Mouse (Mus musculus): Measurements from ENCODE around the gene Anapc16. TPM values are rescaled to one million over a fixed set of nuclear protein-coding genes. Genes with fewer than 3 reads are reported as not detected.

Anapc16 gene
- total and polyA plus RNA-seq, 3 experiments, result 53.7 to 61.5 TPM; not detected in 1

DNA sequence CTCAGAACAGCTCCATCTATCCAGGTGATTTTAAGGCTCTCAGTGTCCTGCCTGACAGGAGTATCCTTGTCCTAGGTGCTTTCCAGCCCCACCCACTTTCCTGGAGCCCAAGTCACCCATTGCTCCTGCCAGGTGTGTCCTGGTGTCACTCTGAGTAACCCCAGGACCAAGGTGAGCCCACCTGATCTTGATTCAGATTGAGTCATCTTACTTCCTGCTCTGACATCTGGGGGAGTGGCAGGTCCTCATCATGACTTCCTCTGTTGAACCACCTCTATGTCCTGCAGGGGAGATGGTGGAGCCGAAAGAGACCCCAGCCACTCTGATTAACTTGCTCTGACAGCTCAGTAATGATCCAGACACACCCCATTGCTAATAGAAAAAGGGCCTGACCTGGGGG, 63.9 kb downstream of the Anapc16 start:
- Histone ChIP-seq H3K4me1 (ENCODE audit: control insufficient read depth in 1 of 2, insufficient read depth in 2 of 2, low read length in 2 of 2) (peaks cover 3 to 17% of the 10 kb centered on the region in 2 experiments), H3K79me2 (ENCODE audit: control insufficient read depth, insufficient read depth, low read length, poor library complexity) (no peaks in the 10 kb centered on the region), H3K4me3 (ENCODE audit: control insufficient read depth in 1 of 2, insufficient read depth in 1 of 2, low read depth in 2 of 2, low read length in 2 of 2) (no peak overlapping the region), H3K27me3 (ENCODE audit: control insufficient read depth in 1 of 2, insufficient read depth in 2 of 2, low read length in 2 of 2) (no peaks in the 10 kb centered on the region), H3K36me3 (ENCODE audit: control insufficient read depth in 1 of 2, insufficient read depth in 2 of 2, low read length in 2 of 2) (peaks cover 0 to 10% of the 10 kb centered on the region in 2 experiments; a peak in 2 of 4 replicates), H3K9ac (ENCODE audit: control insufficient read depth, low read depth, low read length, poor library complexity, severe bottlenecking) (no peak overlapping the region), H3K9me3 (replicated peaks; ENCODE audit: insufficient read depth, low read length) (no peaks in the 10 kb centered on the region), H3K27ac (ENCODE audit: control insufficient read depth, low read depth, low read length) (no peak overlapping the region)
- TF ChIP-seq ZNF384 (IDR thresholded peaks at IDR 0.05; ENCODE audit: low read depth, low read length) (no peak), TBP (IDR thresholded peaks at IDR 0.05; ENCODE audit: low read depth, low read length) (no peak), USF2 (IDR thresholded peaks at IDR 0.05; ENCODE audit: borderline replicate concordance in 1 of 2, insufficient read depth in 1 of 2, low read depth in 1 of 2, low read length in 2 of 2) (no peak), MAFK (IDR thresholded peaks at IDR 0.05; ENCODE audit: borderline replicate concordance, low read depth, low read length) (no peak)
- no peak for DNase-seq (ENCODE audit: low read depth, low spot score)

GRCm38 (mm10) chr10:59938662-59939061, 64.3 kb downstream of the Anapc16 start:
- Histone ChIP-seq H3K27ac (ENCODE audit: control insufficient read depth, low read depth, low read length) (no peak overlapping the region), H3K36me3 (ENCODE audit: control insufficient read depth in 1 of 2, insufficient read depth in 2 of 2, low read length in 2 of 2) (peaks cover 0 to 10% of the 10 kb centered on the region in 2 experiments; a peak in 2 of 4 replicates), H3K9ac (ENCODE audit: control insufficient read depth, low read depth, low read length, poor library complexity, severe bottlenecking) (no peak overlapping the region), H3K79me2 (ENCODE audit: control insufficient read depth, insufficient read depth, low read length, poor library complexity) (no peaks in the 10 kb centered on the region), H3K4me1 (ENCODE audit: control insufficient read depth in 1 of 2, insufficient read depth in 2 of 2, low read length in 2 of 2) (peaks cover 3 to 17% of the 10 kb centered on the region in 2 experiments), H3K27me3 (ENCODE audit: control insufficient read depth in 1 of 2, insufficient read depth in 2 of 2, low read length in 2 of 2) (no peaks in the 10 kb centered on the region), H3K4me3 (ENCODE audit: control insufficient read depth in 1 of 2, insufficient read depth in 1 of 2, low read depth in 2 of 2, low read length in 2 of 2) (no peak overlapping the region), H3K9me3 (replicated peaks; ENCODE audit: insufficient read depth, low read length) (no peaks in the 10 kb centered on the region)
- DNase-seq (ENCODE audit: low read depth, low spot score), result no peak
- TF ChIP-seq MAZ (IDR thresholded peaks at IDR 0.05; ENCODE audit: low read depth, low read length), result no peak
- TF ChIP-seq HCFC1 (IDR thresholded peaks at IDR 0.05; ENCODE audit: low read depth, low read length), result no peak
- no peak for TF ChIP-seq MEF2A (IDR thresholded peaks at IDR 0.05; ENCODE audit: extremely low read depth, insufficient replicate concordance, low read depth, low read length, poor library complexity, severe bottlenecking)
- TF ChIP-seq MYC (IDR thresholded peaks at IDR 0.05; ENCODE audit: low read depth, low read length), result no peak
- TF ChIP-seq BHLHE40 (IDR thresholded peaks at IDR 0.05; ENCODE audit: borderline replicate concordance, low read depth, low read length), result no peak
- TF ChIP-seq SMC3 (IDR thresholded peaks at IDR 0.05; ENCODE audit: low read depth, low read length), result no peak
- no peak for TF ChIP-seq MAX (IDR thresholded peaks at IDR 0.05; ENCODE audit: low read length)
- TF ChIP-seq RCOR1 (IDR thresholded peaks at IDR 0.05; ENCODE audit: low read depth, low read length), result no peak

Other genes with a start within 250 kb of the Anapc16 start
- 13.3 and 17.2 TPM in 2 replicates for gene Dnajb12, start 123.6 kb downstream of the Anapc16 start, total RNA-seq (2012; rRNA removed)
- 100 to 1,000 TPM in 1 of 2 experiments, 10 to 100 TPM in 1; 41.7 to 217 TPM for gene Dnajb12, start 123.6 kb downstream of the Anapc16 start, polyA plus RNA-seq (2012; ENCODE audit: insufficient read depth in 1 of 2, insufficient read length in 2 of 2, low read depth in 1 of 2, low replicate concordance in 2 of 2, missing spikeins in 1 of 2)
- gene Ddit4, start 51.3 kb downstream of the Anapc16 start, total RNA-seq (2012; rRNA removed), result 2.6 and 40.6 TPM in 2 replicates
- gene Ddit4, start 51.3 kb downstream of the Anapc16 start, polyA plus RNA-seq (2012; ENCODE audit: insufficient read depth in 1 of 2, insufficient read length in 2 of 2, low read depth in 1 of 2, low replicate concordance in 2 of 2, missing spikeins in 1 of 2), result 10 to 100 TPM in 1 of 2 experiments, not detected in 1; 11.6 TPM
- 17.0 and 17.1 TPM in 2 replicates for gene Ascc1, start 330 bp downstream of the Anapc16 start, total RNA-seq (2012; rRNA removed)
- gene Ascc1, start 330 bp downstream of the Anapc16 start, polyA plus RNA-seq (2012; ENCODE audit: insufficient read depth in 1 of 2, insufficient read length in 2 of 2, low read depth in 1 of 2, low replicate concordance in 2 of 2, missing spikeins in 1 of 2), result 10 to 100 TPM in 1 of 2 experiments, not detected in 1; 37.9 TPM
- not detected in 2 replicates for gene Spock2, start 103.1 kb upstream of the Anapc16 start, total RNA-seq (2012; rRNA removed)
- gene Spock2, start 103.1 kb upstream of the Anapc16 start, polyA plus RNA-seq (2012; ENCODE audit: insufficient read depth in 1 of 2, insufficient read length in 2 of 2, low read depth in 1 of 2, low replicate concordance in 2 of 2, missing spikeins in 1 of 2), result under 1 TPM in 1 of 2 experiments, not detected in 1; 0.03 TPM
- not detected in 2 replicates for gene Chst3, start 216.1 kb upstream of the Anapc16 start, total RNA-seq (2012; rRNA removed)
- under 1 TPM in 1 of 2 experiments, not detected in 1; 0.08 TPM for gene Chst3, start 216.1 kb upstream of the Anapc16 start, polyA plus RNA-seq (2012; ENCODE audit: insufficient read depth in 1 of 2, insufficient read length in 2 of 2, low read depth in 1 of 2, low replicate concordance in 2 of 2, missing spikeins in 1 of 2)

Data from MEL (cell line).